Mouse (Mus musculus) mammary gland, adult 2 months (tissue): ENCODE data around the gene Vmn2r61. TPM values are rescaled to one million over a fixed set of nuclear protein-coding genes. Genes with fewer than 3 reads are reported as not detected.

Experiments used
- polyA plus RNA-seq: library from polyadenylated mRNA; depleted of rRNA; stranded (reverse); fragments of >200 nt; gene quantifications from 2 replicates; pipeline ENCODE4 v1.2.3, GENCODE M21; 2012; ENCODE audit warnings: low replicate concordance; rRNA removed

The Vmn2r61 gene
- not detected in 2 replicates for polyA plus RNA-seq

DNA sequence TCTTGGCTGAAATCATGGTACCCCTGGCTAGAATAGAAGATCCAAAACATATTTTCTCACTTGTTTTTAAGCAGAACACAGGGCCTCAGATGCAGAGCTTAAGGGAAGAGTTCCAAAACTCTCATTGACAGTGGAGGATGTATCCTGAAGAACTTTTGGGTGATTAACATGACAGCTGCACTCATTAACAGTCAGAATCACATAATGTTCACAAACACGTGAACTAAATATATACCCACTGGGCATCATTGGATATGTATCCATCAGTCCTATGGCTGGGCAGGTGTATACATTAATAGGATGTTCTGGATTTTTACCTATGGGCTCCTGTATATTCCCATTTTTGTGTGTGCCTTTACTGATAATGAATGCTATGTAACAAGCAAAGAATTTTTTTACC is at the start of gene Vmn2r61:
TSS of gene Vmn2r61 (plus strand) at position 301 of the 400 bp plus-strand sequence.

Other genes with a start within 250 kb of the Vmn2r61 start
- not detected in 2 replicates for gene Vmn2r59, start 201.0 kb upstream of the Vmn2r61 start, polyA plus RNA-seq
- not detected in 2 replicates for gene Vmn2r60, start 152.3 kb upstream of the Vmn2r61 start, polyA plus RNA-seq
- not detected in 2 replicates for gene 4933421I07Rik, start 188.1 kb downstream of the Vmn2r61 start, polyA plus RNA-seq
- gene Zfp141, start 245.7 kb downstream of the Vmn2r61 start, polyA plus RNA-seq: 4.2 and 6.7 TPM in 2 replicates